Mouse (Mus musculus): Measurements from ENCODE around the gene Gm49387.

DNA sequence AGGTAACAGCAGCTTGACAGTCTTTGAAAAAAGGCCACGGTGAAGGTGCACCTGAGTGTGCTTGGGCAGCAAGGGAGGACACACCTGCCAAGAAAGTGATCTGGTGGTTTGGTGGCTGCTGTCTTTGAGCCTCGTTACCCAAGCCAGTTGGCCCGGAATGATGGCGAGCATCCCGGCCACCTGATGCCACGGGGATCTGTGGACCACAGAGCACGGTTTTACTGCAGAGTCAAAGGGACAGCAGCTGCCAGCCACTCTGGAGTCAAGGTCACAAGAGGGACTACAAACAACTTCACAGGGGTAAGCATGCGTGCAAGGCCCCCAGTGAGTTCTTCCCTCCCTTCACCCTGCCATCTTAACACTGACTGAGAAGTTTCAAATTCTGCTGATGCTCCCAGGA is 83.4 kb downstream of the Gm49387 start:
- TF ChIP-seq CTCF (IDR thresholded peaks at IDR 0.05; ENCODE audit: low read depth) (no peak), EP300 (optimal IDR thresholded peaks at IDR 0.05) (no peak)

Measured in stomach, postnatal 0 days (tissue).